Comparison of ENCODE assay signal across 24 mouse cellular contexts in the genomic region with DNA sequence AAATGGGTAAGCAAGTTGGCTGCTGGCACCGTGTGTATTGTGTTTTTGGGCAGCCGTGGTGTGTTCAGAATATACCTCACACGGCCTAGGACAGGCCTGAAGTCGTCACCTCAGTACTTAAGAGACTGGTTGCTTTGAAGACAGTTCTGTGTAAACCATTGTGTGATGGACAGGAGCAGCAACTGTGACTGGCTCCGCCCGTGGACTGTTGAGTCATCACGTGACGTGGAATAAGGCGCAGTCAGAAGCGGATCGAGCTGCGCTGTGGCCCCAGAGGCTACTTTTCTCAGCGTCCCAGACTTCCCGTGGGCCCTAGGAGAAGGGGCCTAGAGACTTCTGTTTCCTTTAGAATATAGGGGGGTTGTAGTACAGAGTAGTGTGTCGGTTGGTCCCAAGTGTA.
DNase-seq lines count a peak whose midpoint lies in the region; ATAC-seq and TF ChIP-seq lines count a peak whose summit lies in the region.
"Had no signal": no experiment of that assay in that cellular context is flagged by ENCODE, and none has a peak within 500 bp of the region (broad histone marks: within the 10 kb centered on the region; RNA-seq: fewer than 3 reads in every experiment).

No protein-coding gene starts in this region.

- no peaks in the 10 kb centered on the region for H3K79me2 ChIP-seq in CH12.LX (replicated peaks; ENCODE audit: control insufficient read depth, extremely low read depth, insufficient read depth, poor library complexity, severe bottlenecking)

- TF ChIP-seq EP300 in CH12.LX (IDR thresholded peaks at IDR 0.05; ENCODE audit: low read length) = no peak

- TF ChIP-seq RAD21 in CH12.LX (IDR thresholded peaks at IDR 0.05; ENCODE audit: low read depth, low read length) = no peak

- H3K4me2 ChIP-seq in kidney, embryonic 16.5 days (replicated peaks; ENCODE audit: low read depth, low read length) = no peak overlapping the region
- H3K4me2 ChIP-seq in CH12.LX (ENCODE audit: insufficient read depth, low read depth, poor library complexity, severe bottlenecking) = no peak overlapping the region
- H3K4me2 ChIP-seq: forebrain, embryonic 13.5 days; heart, embryonic 13.5 days; hindbrain, embryonic 12.5 days; hindbrain, embryonic 15.5 days had no signal

- dilution Hi-C loops in CH12.LX (cut with MboI; ENCODE audit: extremely low pct_ligation_motif_present, extremely low pct_unique_long_range_greater_than_20kb, low sequenced_read_pairs) = no loop called here

- H3K9ac ChIP-seq in kidney, embryonic 16.5 days (replicated peaks; ENCODE audit: low read length) = no peak overlapping the region
- no peak overlapping the region for H3K9ac ChIP-seq in CH12.LX (ENCODE audit: insufficient read depth, low read depth)
- H3K9ac ChIP-seq: forebrain, embryonic 13.5 days; heart, embryonic 13.5 days; hindbrain, embryonic 12.5 days; hindbrain, embryonic 15.5 days had no signal

- no peaks in the 10 kb centered on the region for H3K9me3 ChIP-seq in kidney, embryonic 16.5 days (ENCODE audit: low read length)
- H3K9me3 ChIP-seq in CH12.LX (replicated peaks; ENCODE audit: low read length) = no peaks in the 10 kb centered on the region
- H3K9me3 ChIP-seq in midbrain, embryonic 10.5 days (replicated peaks) = no peaks in the 10 kb centered on the region
- H3K9me3 ChIP-seq: forebrain, embryonic 10.5 days; forebrain, embryonic 13.5 days; heart, embryonic 10.5 days; heart, embryonic 13.5 days; hindbrain, embryonic 12.5 days; hindbrain, embryonic 15.5 days had no signal

- no peak for ATAC-seq in kidney, embryonic 16.5 days (ENCODE audit: low FRiP score, low TSS enrichment)
- ATAC-seq: forebrain, embryonic 13.5 days; forebrain, embryonic 16.5 days had no signal

- H3K4me3 ChIP-seq in kidney, embryonic 16.5 days (ENCODE audit: low read length) = no peak overlapping the region
- no peak overlapping the region for H3K4me3 ChIP-seq in CH12.LX (replicated peaks in 1 of 3; ENCODE audit: low read depth in 2 of 3, low read length in 2 of 3, poor library complexity in 1 of 3)
- H3K4me3 ChIP-seq in midbrain, embryonic 10.5 days = no peak overlapping the region
- H3K4me3 ChIP-seq: forebrain, embryonic 10.5 days; forebrain, embryonic 13.5 days; heart, adult 2 months; heart, embryonic 10.5 days; heart, embryonic 13.5 days; hindbrain, embryonic 12.5 days; hindbrain, embryonic 15.5 days had no signal

- H3K36me3 ChIP-seq in kidney, embryonic 16.5 days (ENCODE audit: insufficient read depth, low read length) = peaks cover 5% of the 10 kb centered on the region; the same call in 1 of the 2 replicates
- H3K36me3 ChIP-seq in CH12.LX (replicated peaks in 1 of 2; ENCODE audit: control insufficient read depth in 1 of 2, insufficient read depth in 1 of 2, low read length in 1 of 2) = peaks cover 20 to 81% of the 10 kb centered on the region in 2 experiments
- H3K36me3 ChIP-seq in midbrain, embryonic 10.5 days = peaks cover 39% of the 10 kb centered on the region
- H3K36me3 ChIP-seq: hindbrain, embryonic 12.5 days; hindbrain, embryonic 15.5 days had no signal

- DNase-seq in kidney, adult 18-20 months = peak; percentile 27
- peak; percentile 48 for DNase-seq in kidney, adult 9 months
- DNase-seq in kidney, postnatal 14 days = no peak
- DNase-seq in CH12.LX (ENCODE audit: extremely low read depth) = peak; percentile 22
- peak; percentile 47 for DNase-seq in ZHBTc4 (ENCODE audit: low read depth, low spot score)
- DNase-seq in midbrain, embryonic 10.5 days (ENCODE audit: low spot score) = no peak
- DNase-seq: adrenal gland, postnatal 10 days; adrenal gland, postnatal 36 days; B cell, adult 2 months; cerebellum, adult 18-20 months; cerebellum, adult 9-10 months; cerebellum, postnatal 14 days; gastrocnemius, postnatal 10 days; gastrocnemius, postnatal 36 days; heart, adult 2 months; heart, postnatal 14 days had no signal

- 92% methylated on average over 15 of the region's 15 CpGs for WGBS in kidney, embryonic 16.5 days
- WGBS in midbrain, embryonic 10.5 days = 91% methylated on average over 15 of the region's 15 CpGs

- no peaks in the 10 kb centered on the region for H3K27me3 ChIP-seq in kidney, embryonic 16.5 days (ENCODE audit: insufficient read depth, low read length)
- H3K27me3 ChIP-seq in CH12.LX (replicated peaks) = no peaks in the 10 kb centered on the region
- no peaks in the 10 kb centered on the region for H3K27me3 ChIP-seq in midbrain, embryonic 10.5 days (ENCODE audit: low read depth, poor library complexity, severe bottlenecking)
- H3K27me3 ChIP-seq: forebrain, embryonic 13.5 days; heart, embryonic 13.5 days; hindbrain, embryonic 12.5 days; hindbrain, embryonic 15.5 days had no signal

- in situ Hi-C loops in CH12.LX (cut with MboI; ENCODE audit: low pct_ligation_motif_present, low pct_unique_long_range_greater_than_20kb, low sequenced_read_pairs) = no loop called here

- TF ChIP-seq CTCF in CH12.LX (conservative IDR thresholded peaks at IDR 0.05 in 1 of 2, IDR thresholded peaks at IDR 0.05 in 1 of 2; ENCODE audit: low read depth in 2 of 2, low read length in 2 of 2) = no peak

- peaks cover 5% of the 10 kb centered on the region; the same call in 1 of the 2 replicates for H3K4me1 ChIP-seq in kidney, embryonic 16.5 days (ENCODE audit: insufficient read depth, low read length)
- H3K4me1 ChIP-seq in CH12.LX (ENCODE audit: control insufficient read depth in 1 of 2, insufficient read depth in 2 of 2) = no peaks in the 10 kb centered on the region
- H3K4me1 ChIP-seq in midbrain, embryonic 10.5 days = peaks cover 27% of the 10 kb centered on the region

- H3K27ac ChIP-seq in kidney, embryonic 16.5 days (ENCODE audit: low read length) = no peak overlapping the region
- no peak overlapping the region for H3K27ac ChIP-seq in CH12.LX (ENCODE audit: insufficient read depth, low read depth)
- H3K27ac ChIP-seq in midbrain, embryonic 10.5 days (replicated peaks) = no peak overlapping the region
- H3K27ac ChIP-seq: forebrain, embryonic 10.5 days; forebrain, embryonic 13.5 days; heart, adult 2 months; heart, embryonic 10.5 days; heart, embryonic 13.5 days; hindbrain, embryonic 12.5 days; hindbrain, embryonic 15.5 days had no signal

- TF ChIP-seq POLR2A in CH12.LX (IDR thresholded peaks at IDR 0.05; ENCODE audit: low read depth, low read length) = no peak

TF ChIP-seq in CH12.LX, 34 proteins besides CTCF, POLR2A, EP300 and RAD21:
- TF ChIP-seq JUND (conservative IDR thresholded peaks at IDR 0.05; ENCODE audit: low read depth, low read length) = no peak
- no peak for TF ChIP-seq GABPA (IDR thresholded peaks at IDR 0.05; ENCODE audit: insufficient replicate concordance, low read depth, low read length)
- TF ChIP-seq CHD1 (IDR thresholded peaks at IDR 0.05; ENCODE audit: low read depth, low read length) = no peak
- no peak for TF ChIP-seq MXI1 (IDR thresholded peaks at IDR 0.05; ENCODE audit: low read depth, low read length)
- TF ChIP-seq ELF1 (IDR thresholded peaks at IDR 0.05; ENCODE audit: low read depth, low read length) = no peak
- TF ChIP-seq POLR2AphosphoS2 (IDR thresholded peaks at IDR 0.05; ENCODE audit: low read depth, low read length) = no peak

Comparison
In these comparisons a context has a peak if more than half of its experiments do, and no peak if none do; other contexts are left out.
1. DNase-seq: peak in kidney, adult 18-20 months (single experiment), kidney, adult 9 months (single experiment), CH12.LX (single experiment) and ZHBTc4 (single experiment); none in kidney, postnatal 14 days (single experiment) and midbrain, embryonic 10.5 days (single experiment).